Mouse (Mus musculus) small intestine, adult 2 months (tissue): ENCODE measurements around the gene Rbmxl2. TPM values are rescaled to one million over a fixed set of nuclear protein-coding genes. Genes with fewer than 3 reads are reported as not detected.

ENCODE experiments used
- H3K27ac ChIP-seq: fragments of 200-500 bp; 2 replicates; pipeline ENCODE4 v1.5.1; 2012; ENCODE audit warnings: low read depth, low read length, control low read depth, inconsistent platforms; ENCODE audit not compliant: insufficient read depth
- H3K27me3 ChIP-seq: fragments of 200-500 bp; 2 replicates; pipeline ENCODE4 v1.6.1; 2012; ENCODE audit warnings: mild to moderate bottlenecking, moderate library complexity, low read length, inconsistent platforms; ENCODE audit not compliant: control insufficient read depth, insufficient read depth
- H3K36me3 ChIP-seq: fragments of 200-500 bp; 2 replicates; pipeline ENCODE4 v1.6.1; 2012; ENCODE audit warnings: mild to moderate bottlenecking, low read length, control low read depth, inconsistent platforms; ENCODE audit not compliant: control insufficient read depth, insufficient read depth
- H3K4me1 ChIP-seq: fragments of 200-500 bp; 2 replicates; pipeline ENCODE4 v1.6.1; 2012; ENCODE audit warnings: low read length, inconsistent platforms, mixed read lengths; ENCODE audit not compliant: control insufficient read depth, insufficient read depth, insufficient read length
- H3K4me3 ChIP-seq: fragments of 200-500 bp; 2 replicates; pipeline ENCODE4 v1.5.1; 2012; ENCODE audit warnings: low read depth, mild to moderate bottlenecking, control low read depth, inconsistent platforms, low read length, moderate library complexity
- CTCF ChIP-seq: fragments of 200-500 bp; IDR thresholded peaks from 2 replicates; pipeline ENCODE4 v1.5.1; 2012; ENCODE audit warnings: low read depth, mild to moderate bottlenecking, control low read depth, inconsistent platforms, low read length, moderate library complexity, mixed read lengths; ENCODE audit not compliant: insufficient replicate concordance, insufficient read length; ENCODE audit errors: extremely low read depth
- POLR2A ChIP-seq: fragments of 200-500 bp; IDR thresholded peaks from 2 replicates; pipeline ENCODE4 v1.6.1; 2012; ENCODE audit warnings: low read depth, mild to moderate bottlenecking, control low read depth, inconsistent platforms, low read length, moderate library complexity
- WGBS: fragments of 180-500 bp; shearing (Covaris S2); methylation state at CpG from one replicate; pipeline ENCODE4 v1.1.7; 2018; 5-methylcytosine and 5-hydroxymethylcytosine counted together
- polyA plus RNA-seq: library from polyadenylated mRNA; depleted of rRNA; stranded (reverse); fragments of >200 nt; gene quantifications from 2 replicates; pipeline ENCODE4 v1.2.3, GENCODE M21; 2012; rRNA removed

The Rbmxl2 gene
- not detected in 2 replicates for polyA plus RNA-seq

DNA sequence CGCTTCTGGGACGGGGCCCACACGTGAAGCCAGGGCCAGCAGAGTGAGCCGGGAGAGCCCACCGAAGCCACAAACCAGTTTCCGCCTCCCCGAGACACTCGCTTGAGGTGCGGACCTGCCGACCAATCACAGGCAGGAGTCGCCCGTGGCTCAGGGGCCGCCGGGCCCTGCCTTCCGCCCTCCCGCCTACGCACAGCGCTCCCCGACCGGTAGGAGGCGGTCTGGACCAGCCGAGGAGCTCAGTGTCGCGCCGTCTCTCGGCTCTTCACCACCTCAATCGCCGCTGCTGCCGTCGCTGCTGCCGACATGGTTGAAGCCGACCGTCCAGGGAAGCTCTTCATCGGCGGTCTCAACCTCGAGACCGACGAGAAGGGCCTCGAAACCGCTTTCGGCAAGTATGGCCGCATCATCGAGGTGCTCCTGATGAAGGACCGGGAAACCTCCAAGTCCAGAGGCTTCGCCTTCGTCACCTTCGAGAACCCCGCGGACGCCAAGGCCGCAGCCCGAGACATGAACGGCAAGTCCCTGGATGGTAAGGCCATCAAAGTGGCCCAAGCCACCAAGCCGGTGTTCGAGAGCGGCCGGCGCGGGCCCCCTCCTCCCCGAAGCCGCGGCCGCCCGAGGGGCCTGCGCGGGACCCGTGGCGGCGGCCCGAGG lies at the start of gene Rbmxl2:
TSS of gene Rbmxl2 (plus strand) at position 242 of the 657 bp plus-strand sequence.
- Histone ChIP-seq H3K27ac (no peak within 1 kb of the TSS), H3K36me3 (no peaks in the 10 kb centered on the region), H3K27me3 (peaks cover 9% of the 10 kb centered on the region), H3K4me1 (no peaks in the 10 kb centered on the region), H3K4me3 (no peak within 1 kb of the TSS)
- 45% methylated on average over 70 of the region's 70 CpGs for WGBS
- TF ChIP-seq CTCF (no peak), POLR2A (no peak)

DNA sequence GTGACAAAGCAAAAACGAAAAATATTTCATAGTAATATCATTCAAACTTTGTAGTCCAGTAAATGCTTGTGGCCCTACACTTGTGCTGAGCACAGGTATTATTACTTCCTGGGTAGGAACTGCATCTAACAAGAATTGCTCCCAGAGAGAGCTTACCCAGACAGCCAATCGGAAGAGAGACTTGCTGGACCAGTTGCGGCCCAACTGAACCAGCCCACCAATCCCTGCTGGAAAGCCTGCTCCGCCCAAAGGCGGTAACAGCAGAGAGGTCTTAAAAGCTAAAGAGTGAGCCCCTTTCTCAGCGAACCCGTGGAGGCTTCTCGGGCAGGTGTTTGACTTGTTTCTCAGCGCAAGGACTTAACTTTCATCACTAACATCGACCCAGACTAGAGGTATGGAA lies 42.6 kb upstream of the Rbmxl2 start, which contains the start of gene Nlrp14:
TSS of gene Nlrp14 (plus strand) at position 301 of the 400 bp plus-strand sequence.
- WGBS, result 79% methylated on average over 10 of the region's 10 CpGs
- Histone ChIP-seq H3K4me1 (no peaks in the 10 kb centered on the region), H3K27ac (no peak within 1 kb of the TSS), H3K4me3 (no peak within 1 kb of the TSS), H3K36me3 (no peaks in the 10 kb centered on the region), H3K27me3 (no peaks in the 10 kb centered on the region)
- TF ChIP-seq CTCF, result no peak
- TF ChIP-seq POLR2A, result no peak

DNA sequence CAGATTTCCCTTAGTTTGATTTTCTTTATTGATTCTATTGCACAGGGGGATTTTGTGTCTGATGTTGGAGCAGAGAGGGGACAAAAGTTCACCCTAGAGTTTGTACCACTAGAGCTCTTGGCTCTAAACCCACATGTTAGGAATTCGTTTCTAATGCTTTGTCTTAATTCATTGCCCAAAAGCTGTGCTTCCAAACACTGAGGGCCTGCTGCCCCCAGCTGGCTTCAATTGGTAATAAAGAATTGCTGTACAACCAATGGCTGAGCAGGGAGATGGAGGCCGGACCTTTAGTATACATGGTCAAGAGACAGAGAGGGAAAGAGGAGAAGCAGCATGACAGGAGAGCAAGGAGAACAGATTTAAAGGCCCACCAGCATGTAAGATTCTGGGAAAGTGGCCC lies 28.8 kb upstream of the Rbmxl2 start:
- no peaks in the 10 kb centered on the region for H3K36me3 ChIP-seq
- no peaks in the 10 kb centered on the region; the same call in 1 of the 2 replicates for H3K27me3 ChIP-seq
- TF ChIP-seq POLR2A, result no peak
- TF ChIP-seq CTCF, result no peak
- WGBS, result 25% methylated on average over 2 of the region's 2 CpGs
- no peaks in the 10 kb centered on the region for H3K4me1 ChIP-seq
- H3K27ac ChIP-seq, result no peak overlapping the region
- H3K4me3 ChIP-seq, result no peak overlapping the region

DNA sequence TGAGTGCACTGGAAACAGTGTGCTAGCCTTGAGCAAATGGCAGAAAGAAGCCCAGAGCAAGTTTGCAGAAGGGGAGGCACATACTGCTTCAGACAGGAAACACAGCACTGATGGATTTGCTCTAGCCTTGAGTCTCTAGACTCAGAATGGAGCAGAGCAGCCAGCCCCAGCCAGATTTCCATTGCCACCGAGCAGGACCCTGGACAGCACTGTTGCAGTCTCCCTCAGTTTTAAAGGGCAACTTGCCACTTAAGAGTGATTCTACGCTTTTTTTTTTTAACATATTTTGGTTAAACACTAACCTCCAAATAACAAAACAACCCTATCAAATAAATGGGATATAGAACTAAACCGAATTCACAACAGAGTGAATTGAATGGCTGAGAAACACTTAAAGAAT lies 7.4 kb upstream of the Rbmxl2 start:
- TF ChIP-seq CTCF (no peak), POLR2A (no peak)
- Histone ChIP-seq H3K36me3 (no peaks in the 10 kb centered on the region), H3K4me3 (no peak overlapping the region), H3K4me1 (no peaks in the 10 kb centered on the region), H3K27me3 (no peaks in the 10 kb centered on the region), H3K27ac (no peak overlapping the region)
- WGBS, result 29% methylated on average over 3 of the region's 3 CpGs

DNA sequence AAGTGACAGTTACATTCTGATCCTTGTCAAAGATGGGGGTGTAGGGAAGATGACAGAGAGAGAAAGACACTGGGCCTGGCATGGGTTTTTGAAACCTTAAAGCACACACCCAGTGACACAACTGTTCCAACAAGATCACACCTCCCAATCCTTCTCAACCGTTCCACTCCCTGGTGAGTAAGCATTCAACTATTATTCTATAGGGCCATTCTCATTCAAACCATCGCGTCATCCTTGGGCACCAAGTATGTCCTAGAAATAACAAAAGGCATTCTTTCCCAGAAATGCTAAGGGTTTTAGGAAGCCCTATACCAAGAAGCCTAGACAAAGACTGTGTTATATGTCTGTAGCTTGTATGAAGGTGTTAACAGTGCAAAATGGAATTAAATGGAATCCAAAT lies 1.4 kb upstream of the Rbmxl2 start:
- TF ChIP-seq POLR2A (no peak), CTCF (no peak)
- peaks cover 9% of the 10 kb centered on the region for H3K27me3 ChIP-seq
- no peaks in the 10 kb centered on the region for H3K4me1 ChIP-seq
- WGBS, result 89% methylated on average over 3 of the region's 3 CpGs
- no peak overlapping the region for H3K27ac ChIP-seq
- no peaks in the 10 kb centered on the region for H3K36me3 ChIP-seq
- H3K4me3 ChIP-seq, result no peak overlapping the region

DNA sequence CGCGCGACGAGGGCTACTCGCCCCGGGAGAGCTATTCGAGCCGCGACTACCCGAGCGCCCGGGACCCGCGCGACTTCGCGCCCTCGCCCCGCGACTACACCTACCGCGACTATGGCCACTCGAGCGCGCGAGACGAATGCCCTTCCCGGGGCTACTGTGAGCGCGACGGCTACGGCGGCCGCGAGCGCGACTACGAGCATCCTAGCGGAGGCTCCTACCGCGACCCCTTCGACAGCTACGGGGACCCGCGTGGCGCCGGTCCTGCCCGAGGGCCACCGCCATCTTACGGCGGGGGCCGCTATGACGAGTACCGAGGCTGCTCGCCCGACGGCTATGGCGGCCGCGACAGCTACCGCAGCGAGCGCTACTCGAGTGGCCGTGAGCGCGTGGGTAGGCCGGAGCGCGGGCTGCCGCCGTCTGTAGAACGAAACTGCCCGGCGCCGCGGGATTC lies 906 bp downstream of the Rbmxl2 start:
- 46% methylated on average over 77 of the region's 77 CpGs for WGBS
- Histone ChIP-seq H3K27me3 (peaks cover 9% of the 10 kb centered on the region), H3K27ac (no peak overlapping the region), H3K4me3 (no peak overlapping the region), H3K36me3 (no peaks in the 10 kb centered on the region), H3K4me1 (no peaks in the 10 kb centered on the region)
- TF ChIP-seq POLR2A (no peak), CTCF (no peak)

DNA sequence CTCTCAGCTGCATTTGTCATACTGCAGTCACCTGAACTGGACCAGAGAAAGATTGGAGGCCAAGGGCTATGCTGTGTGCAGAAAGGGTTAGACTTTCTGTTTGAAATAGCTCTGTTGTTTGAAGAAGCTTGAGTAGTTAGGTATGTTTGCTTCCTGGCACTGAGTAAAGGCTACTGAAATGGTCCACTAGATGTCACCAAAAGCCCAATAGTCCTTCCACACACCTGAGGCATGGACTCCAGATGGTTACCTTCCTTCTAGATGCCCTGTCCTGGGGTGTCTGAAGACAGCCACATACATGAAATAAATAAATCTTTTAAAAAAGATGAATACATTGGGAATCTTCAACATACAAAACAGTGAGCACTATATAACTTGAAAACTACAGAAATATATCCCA lies 6.5 kb downstream of the Rbmxl2 start:
- TF ChIP-seq CTCF, result no peak
- TF ChIP-seq POLR2A, result no peak
- no peaks in the 10 kb centered on the region for H3K4me1 ChIP-seq
- no peaks in the 10 kb centered on the region for H3K36me3 ChIP-seq
- no peaks in the 10 kb centered on the region for H3K27me3 ChIP-seq
- no peak overlapping the region for H3K27ac ChIP-seq
- no peak overlapping the region for H3K4me3 ChIP-seq

DNA sequence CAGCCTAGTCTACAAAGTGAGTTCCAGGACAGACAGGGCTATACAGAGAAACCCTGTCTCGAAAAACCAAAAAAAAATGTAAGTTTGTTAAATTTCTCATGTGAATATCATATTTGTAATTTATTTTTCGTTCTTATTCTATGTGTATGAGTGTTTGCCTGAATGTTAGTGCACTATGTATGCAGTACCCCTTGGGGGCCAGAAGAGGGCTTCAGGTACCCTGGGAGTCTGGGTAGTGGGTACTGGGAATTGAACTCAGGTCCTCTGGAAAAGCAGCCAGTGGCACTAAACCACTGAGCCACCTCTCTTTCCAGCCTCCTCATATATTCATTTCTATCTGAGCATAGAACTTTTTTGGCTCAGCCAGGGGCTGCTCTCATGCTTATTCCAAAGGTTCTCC lies 7.6 kb downstream of the Rbmxl2 start:
- Histone ChIP-seq H3K36me3 (no peaks in the 10 kb centered on the region), H3K27me3 (no peaks in the 10 kb centered on the region), H3K4me1 (no peaks in the 10 kb centered on the region), H3K4me3 (no peak overlapping the region), H3K27ac (no peak overlapping the region)
- WGBS, result 74% methylated on average over 2 of the region's 2 CpGs
- no peak for TF ChIP-seq CTCF
- no peak for TF ChIP-seq POLR2A
